Mouse (Mus musculus) thymus, postnatal 25 days (tissue): Measurements from ENCODE around the gene Skint8.
"Not testable (repeated sequence)": the region's sequence is repeated elsewhere in the genome, so short reads cannot be mapped to it uniquely, and the experiment has no call there.

ENCODE experiments used
- DNase-seq: peaks from one replicate; pipeline ENCODE4 v3.0.0; 2022

The Skint8 gene

DNA sequence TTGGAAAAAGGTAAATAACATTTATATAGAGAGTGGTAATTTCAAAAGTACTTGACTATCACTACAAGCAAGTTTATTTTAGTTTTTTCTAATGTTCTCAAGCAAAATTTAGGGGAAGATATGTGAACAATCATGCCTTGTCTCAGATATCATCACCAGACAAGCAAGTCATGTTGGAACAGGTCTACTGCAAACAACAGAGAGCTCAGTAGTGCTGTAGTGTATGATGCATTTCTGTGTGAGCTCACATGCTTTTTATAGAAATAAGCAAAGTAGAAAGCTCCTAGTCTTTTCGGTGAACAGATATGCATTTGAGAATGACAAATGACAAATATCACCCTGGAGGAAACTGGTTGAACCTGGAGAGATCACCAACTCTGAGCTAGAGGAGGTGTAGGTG, at the start of gene Skint8:
TSS of gene Skint8 (plus strand) at position 301 of the 400 bp plus-strand sequence.
- DNase-seq = no peak

DNA sequence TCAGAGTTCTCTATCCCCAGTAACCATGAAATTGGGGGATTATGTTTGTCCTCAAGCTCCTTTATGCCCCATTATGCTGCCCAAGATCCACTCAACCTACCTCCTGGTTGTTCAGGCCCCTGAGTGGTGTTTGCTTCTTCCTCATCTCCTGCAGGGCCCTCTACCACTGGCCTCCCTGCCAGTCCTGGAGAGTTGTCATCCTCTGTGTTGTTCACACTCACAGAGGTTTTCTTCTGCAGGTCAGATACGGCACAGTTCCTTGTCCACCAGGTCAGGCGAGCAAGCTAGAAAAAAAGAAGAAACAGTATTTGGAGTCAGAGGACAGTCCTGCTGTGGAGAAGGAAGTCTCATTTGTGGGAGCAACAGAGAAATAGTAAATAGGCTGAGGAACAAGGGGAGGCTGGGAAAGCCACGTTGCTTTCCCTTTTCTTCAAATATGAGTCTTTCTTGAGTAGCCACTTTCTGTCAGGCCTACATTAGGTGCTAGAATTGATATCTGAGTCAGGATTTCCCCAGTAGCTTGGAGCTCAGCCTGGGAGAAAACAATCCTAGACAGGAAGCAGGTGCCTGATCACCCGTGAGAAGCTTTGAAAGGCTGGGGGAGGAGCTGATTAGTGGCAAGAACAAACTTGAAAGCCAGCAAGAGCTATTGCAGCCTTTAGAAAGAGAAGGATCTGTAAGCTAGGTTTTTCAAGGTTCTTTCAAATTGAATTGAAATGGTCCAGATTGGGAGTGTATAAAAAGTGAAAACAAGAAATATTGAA, 38.9 kb upstream of the Skint8 start:
- peak; percentile 38 for DNase-seq

DNA sequence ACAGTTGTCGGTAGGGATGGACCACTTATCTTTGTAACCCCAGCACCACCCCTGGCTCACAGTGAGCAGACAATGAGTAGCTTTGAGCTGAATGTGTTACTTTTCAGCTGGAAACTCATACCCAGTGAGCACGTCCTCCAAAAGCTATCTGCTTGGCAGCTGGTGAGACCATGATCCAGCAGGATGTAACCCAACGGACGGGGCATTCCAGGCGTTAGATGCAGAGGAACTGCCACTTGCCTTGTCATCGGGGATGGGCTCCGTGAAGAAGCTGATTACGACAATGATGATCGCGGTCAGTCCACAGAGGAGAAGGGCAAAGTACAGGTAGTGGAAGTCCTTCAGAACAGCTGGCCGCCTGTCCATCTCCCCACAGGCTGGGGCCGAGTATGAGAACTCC, 35.6 kb upstream of the Skint8 start:
- no peak for DNase-seq

DNA sequence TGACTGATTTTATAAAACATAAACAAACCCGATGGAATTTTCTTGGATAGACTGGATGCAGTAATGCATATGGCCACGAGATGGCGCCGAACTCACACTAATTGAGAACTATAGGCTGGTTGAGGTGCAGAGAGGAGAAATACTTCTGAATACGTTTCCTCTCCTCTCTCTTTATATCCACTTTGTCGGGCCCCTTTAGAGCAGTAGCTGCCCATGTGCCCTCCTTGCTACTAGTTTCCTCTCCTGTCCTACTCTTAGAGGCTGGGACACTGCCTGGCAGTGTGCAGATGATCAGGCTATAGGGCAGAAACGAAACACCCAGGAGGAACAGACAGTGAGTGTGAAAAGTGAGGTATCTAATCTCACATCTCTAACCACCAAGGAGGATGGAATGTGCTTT, 33.2 kb upstream of the Skint8 start:
- peak; percentile 70 for DNase-seq

DNA sequence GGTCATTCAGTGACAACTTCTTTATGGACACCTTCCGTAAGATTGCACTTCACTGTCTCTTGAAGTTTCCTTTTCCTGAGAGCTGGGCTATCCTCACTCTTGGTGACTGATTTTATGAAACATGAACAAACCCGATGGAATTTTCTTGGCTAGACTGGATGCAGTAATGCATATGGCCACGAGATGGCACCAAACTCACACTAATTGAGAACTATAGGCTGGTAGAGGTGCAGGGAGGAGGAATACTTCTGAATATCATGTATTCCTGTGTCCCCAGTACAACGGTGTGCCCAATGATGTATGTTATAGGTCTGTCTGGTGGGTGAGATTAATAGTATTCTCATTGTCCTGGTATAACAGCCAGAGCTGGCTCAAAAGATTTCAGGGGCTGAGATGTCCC, 32.6 kb upstream of the Skint8 start:
- peak; percentile 69 for DNase-seq

DNA sequence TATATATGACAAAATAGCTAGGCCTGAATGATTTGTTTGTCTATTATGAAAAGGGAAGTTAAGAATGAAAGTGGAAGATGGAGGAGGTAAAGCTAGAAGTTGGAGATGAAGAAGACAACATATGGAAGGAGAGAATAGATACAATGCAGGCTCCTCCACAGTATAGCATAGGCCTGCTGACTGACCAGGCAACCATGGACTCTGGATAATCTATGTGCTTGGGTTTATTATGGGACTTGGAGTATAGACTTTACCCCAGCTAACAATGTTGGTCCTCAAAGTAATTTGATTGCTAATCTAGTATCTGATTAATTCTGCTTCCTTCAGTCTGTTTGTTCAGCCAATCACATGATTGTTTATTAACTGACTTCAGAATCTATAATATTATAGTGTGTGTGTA, 27.1 kb upstream of the Skint8 start:
- no peak for DNase-seq

DNA sequence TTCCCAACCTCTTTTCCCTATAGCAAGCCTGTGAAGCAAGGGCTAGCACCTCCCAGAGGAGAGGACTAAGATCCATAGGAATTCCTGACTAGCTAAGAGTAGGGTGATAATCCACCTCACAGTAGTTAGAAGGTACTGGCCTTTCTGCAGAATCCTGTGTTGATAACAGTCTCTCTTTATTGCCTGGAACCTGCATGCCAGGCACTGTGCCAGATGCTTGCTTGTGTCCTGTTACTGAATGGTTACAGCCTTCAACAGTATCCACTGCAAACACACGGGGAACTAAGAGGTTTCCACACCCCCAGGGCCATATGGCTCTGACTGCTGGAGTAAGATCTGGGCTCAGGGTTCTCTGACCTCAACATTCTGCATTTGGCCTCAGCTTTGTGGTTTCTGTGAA, 21.4 kb upstream of the Skint8 start:
- no peak for DNase-seq

DNA sequence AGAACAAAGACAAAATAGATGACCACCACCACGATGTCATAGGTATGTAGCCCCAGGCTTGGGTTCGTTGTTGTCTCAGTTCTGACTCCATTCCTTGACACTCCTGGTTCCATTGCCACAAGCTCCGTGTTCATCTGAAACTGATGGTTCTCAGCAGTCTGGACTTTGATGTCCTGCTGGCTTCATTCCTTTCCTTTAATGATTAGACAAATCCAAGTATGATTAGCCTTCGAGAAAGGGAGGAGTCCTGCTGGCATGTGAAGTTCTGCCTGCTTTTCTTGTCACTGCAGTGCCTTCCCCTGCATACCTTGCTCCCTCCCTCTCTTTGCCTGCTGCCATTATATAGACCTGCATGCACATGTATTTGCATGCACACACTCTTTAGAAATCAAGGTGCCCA, 20.6 kb upstream of the Skint8 start:
- DNase-seq = no peak

DNA sequence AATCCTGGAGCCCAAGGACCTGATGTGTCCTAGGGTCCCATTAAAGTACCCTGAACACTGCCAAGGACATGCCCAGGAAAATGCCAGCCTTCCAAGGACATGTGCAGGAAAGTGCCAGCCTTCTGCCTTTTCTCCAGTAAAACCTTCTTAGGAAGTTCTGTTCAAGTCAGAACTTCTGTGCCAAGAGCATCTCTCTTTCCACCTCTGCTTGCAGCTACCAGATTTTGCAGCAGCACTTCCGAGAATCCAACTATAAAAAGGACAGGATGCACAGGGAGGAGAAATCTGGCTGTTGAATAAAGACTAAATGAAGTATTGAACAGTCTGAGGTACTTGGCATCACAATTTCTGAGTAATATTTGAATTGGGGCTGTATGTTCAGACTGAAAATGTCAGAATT, 18.7 kb upstream of the Skint8 start:
- not testable (repeated sequence) for DNase-seq

DNA sequence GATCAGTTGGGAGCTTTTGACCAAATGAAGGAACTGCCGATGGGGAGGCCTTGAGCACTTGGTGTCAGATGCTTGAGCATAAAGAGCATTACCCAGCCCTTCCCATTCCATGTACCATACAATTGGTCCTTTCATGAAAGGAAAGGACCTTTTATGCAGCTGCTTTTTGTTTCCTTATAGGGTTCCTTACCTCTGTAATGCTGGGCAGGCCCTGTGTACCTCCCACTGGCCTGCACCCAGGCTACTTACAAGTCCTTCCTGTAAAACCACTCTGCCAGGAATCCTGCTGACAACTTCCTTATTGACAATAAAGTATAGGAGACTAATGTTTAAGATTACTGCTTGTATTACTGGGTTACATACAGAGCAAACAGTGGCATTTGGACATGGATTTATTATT, 17.7 kb upstream of the Skint8 start:
- no peak for DNase-seq

DNA sequence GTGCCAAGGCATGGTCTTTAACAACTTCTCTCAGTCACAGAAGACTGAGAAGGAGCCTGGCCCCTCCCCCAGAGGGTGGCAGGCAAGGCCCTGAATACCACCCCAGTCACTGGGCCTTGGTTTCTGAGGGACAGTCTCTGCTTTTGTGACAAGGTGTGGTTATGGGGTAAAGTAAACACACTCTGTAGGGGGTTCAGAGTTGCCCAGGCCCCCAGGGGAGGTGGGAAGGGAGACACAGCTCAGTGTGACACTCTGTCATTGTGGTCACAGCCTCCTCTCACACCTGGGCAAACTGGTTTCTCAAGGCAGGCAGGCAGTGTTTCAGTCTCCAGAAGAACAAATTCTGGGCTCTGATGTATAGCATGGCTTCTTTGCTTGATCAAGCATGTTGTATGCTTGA, 16.4 kb upstream of the Skint8 start, which contains the start of gene Slc5a9:
TSS of gene Slc5a9 (minus strand) at position 144 of the 400 bp plus-strand sequence.
- DNase-seq = no peak

DNA sequence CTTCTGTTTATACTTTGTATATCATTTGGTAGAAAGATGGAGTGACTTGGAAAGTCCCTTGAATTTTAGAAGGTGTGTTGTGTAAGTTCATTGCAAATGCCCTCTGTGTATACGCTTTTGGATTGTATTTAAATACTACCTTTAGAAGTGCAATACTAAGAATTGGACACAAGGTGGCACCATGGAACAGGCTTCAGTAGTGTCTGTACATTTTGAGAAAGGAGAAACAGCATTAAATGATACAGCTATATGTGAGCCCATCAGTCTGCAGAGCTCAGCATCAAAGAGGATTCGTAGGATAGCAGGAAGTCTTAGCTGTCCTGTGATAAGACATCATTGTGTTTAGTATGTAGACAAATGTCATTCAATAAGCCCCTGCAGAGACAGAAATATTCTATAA, 11.3 kb upstream of the Skint8 start:
- DNase-seq = no peak

DNA sequence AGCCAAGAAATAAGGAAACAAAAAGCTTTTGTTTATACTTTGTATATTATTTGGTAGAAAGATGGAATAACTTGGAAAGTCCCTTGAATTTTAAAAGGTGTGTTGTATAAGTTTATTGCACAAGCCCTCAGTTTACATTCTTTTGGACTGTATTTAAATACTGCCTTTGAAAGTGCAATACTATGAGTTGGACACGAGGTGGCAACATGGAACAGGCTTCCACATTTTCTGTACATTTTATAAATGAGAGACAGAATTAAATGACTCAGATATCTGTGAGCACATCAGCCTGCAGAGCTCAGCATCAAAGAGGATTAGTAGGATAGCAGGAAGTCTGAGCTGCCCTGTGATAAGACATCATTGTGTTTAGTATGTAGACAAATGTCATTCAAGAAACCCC, 42.1 kb downstream of the Skint8 start:
- no peak for DNase-seq

DNA sequence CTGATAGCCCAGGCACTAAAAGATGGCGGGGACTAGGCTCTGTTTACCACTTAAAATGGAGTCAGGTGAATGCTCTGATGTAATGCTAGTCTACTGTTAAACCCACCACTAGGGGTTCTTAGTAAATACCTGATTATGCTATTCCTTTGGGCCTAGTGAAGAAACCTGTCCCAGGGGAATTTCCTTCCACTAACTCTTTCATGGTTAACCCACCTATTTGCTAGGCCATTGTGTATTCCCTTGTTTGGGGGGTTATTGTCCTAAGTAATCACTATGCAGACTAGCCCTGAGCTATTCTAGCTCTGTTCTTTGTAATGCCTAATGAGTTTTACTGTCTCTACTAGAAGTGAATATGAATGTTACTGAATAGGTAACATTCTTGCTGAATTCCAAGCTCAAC, 44.0 kb downstream of the Skint8 start:
- not testable (repeated sequence) for DNase-seq

DNA sequence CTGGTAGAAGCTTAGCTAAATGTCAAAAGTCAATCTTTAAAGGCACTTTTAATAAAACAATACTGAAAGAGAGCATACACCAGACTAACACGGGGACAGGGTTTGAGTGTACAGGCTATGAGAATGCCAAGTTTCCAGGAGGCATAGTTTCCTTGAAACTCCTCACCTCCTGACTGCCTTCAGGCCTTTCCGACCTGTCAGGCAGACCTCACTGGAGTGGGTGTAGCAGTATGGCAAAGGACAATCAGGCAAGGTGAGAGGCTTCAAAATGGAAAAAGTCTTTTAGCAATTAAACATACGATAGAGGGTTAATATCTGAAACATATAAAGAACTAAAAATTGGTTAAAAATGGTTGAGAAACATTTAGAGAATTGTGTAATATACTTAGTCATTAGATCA, 44.5 kb downstream of the Skint8 start:
- no peak for DNase-seq

DNA sequence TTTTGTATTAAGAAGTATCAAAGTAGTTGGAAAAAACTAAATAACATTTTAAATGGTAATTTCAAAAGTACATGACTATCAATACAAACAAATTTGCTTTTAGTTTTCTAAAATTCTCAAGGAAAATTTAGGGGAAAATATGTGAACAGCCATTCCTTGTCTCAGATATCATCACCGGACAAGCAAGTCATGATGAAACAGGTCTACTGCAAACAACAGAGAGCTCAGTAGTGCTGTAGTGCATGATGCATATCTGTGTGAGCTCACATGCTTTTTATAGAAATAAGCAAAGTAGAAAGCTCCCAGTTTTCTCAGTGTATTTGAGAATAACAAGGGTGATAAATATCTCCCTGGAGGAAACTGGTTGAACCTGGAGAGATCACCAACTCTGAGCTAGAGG, 53.4 kb downstream of the Skint8 start, which contains the start of gene Skint7:
TSS of gene Skint7 (plus strand) at position 301 of the 400 bp plus-strand sequence.
- DNase-seq = no peak
